Mouse (Mus musculus): ENCODE data around the gene Tmem30c.

Gene Tmem30c

DNA sequence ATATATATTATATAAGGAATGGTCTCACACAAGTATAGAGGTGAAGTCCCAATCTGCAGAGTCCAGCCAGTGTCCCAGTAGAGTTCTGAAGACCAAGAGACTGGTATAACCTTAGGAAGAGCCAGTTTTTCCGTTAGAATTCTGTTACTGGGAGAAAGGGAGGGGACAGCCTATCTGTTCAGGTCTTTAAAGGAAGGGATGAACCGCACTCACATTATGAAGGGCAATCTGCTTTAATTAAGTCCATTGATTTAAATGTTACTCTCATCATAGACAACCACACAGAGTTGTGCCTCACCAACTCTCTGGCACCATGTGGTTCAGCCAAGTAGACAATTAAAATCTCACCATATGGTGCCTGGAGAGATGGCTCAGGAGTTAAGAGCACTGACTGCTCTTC, at the start of gene Tmem30c:
Tmem30c (minus strand) TSS at position 101 of the 400 bp plus-strand sequence.
- no peak for DNase-seq

DNA sequence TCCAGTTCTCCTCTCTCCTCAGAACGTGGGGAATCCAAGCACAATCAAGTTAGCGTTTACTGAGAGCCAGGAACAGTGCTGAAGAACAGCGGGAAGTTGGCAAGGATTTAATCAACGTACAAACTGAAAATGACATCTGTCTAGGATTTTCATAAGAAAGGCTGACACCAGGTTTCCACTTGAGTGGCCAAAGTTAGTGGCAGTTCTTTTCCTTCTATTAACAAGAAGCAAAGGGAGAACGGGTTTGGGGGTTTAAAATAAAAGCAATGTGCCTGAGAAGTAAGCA, 47.9 kb upstream of the Tmem30c start:
- DNase-seq, result no peak

DNA sequence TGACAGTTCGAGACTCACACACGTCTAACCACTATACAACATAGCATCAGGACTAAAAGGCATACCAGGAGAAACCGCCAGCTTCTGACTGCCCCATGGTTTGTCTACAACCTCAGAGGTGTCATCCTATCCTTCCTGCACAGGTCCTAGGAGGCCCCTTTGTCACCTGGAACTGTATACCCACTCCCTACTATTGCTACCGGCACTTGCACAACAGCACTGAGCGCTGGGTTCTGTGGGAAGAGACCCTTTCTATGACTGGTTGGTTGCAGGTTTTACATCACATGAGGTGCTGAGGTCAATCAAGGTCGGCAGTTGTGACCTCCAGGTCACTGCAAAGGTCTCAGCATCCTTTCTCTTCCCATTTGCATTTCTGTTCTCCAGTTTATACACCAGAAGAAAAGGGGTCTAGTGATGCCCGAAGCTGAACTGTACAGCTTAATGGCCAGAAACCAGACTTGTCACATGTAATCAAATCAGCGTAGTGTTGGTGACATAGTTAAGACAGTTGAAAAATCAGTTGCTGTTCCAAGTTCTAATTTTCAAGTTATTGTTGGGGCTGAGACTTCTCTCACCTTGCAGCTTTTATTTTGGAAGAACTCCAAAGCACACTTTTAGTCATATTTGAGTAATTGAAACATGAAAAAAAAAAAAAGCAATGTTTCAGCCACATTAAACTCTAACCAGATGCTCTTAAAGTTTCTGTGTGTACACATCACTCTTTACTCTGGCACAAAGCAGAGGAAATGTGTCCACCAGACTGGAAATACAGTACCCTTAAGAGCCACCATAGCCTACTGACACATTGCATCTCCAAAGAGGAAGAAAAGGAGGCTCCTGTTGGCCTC, 47.3 kb upstream of the Tmem30c start:
- DNase-seq, result no peak

DNA sequence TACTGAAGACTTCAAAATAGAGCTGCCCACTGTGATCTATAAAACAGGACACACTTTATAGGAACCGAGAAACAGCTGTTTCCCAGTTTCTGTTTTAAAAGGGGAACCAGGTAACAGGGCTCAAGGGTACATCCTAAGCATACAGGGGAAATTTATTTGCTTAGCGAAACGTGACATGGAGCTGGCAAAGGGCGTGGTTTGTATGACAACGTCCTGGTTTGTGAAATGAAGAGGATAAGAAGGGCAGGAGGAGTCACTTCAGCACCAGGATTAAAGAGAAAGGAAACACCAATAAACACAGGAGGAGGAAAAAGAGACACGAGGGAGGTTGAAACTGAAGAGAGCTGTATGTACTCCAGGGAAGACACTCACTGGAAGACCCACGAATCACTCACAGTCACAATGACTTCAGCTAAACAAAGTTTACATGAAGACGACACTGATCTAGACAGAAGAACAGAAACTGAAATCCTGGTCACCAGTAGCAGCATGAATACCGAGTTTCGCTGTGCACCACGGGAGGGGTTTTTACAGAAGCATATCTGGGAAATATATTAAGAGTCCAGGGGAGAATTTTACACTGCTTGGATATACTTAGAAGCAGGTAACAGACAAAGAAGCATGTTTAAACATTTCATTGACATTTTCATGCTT, 44.2 kb upstream of the Tmem30c start:
- DNase-seq, result no peak

DNA sequence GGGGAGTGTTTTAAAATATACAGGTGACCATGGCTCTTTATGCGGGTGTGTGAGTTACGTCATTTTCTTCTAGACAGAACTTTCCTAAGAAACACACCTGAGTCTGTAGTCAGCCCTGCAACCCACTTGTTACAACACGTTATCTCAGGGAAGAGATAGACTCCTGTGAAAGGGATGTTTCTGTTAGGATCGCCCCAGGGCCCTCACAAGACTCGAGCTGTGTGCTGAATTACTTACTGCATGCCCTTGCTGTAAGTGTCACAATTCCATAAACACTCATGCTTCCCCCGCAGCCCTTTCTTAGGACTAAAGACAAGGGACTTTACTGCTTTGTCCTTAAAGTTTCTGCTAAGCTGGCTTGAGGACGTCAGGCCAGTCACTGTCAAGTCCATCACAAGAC, 39.6 kb upstream of the Tmem30c start:
- DNase-seq, result no peak

DNA sequence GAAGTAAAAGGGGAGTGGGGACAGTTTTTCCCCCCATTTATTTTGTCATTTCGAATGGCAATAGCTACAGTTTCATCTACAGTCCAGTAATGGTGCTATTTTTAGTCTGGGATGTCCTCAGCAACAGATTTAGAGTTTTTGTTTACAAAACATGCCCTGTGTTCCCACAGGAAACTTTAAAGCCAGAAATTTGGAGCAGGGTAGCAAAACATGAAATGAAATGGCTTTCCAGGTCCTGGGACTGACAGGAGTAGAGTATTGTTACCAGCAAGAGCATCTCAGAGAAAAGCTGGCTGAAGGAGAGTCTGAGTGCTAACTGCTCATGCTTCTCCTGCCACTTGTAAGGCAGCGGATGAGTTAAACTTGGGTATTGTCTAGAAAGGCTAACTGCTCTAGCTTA, 37.4 kb upstream of the Tmem30c start:
- DNase-seq, result no peak

DNA sequence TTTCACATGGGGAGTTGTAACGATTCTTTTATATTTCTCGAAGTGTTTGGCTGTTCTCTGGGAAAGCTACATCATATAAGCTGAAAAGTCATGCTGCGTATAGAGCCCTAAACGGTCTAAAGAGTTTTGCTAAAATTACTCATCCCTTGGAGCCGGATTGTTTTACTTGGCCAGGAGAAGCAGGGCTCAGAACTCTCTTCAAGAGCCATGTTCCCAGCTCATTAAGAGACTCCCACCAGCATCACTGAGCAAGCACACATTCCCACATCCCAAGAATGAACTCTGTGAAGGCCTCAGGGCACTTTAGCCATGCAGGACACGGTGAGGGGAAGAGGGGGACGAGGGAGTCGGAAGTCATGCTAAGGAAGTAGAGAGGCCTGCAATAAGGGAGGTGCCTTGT, 36.4 kb upstream of the Tmem30c start:
- no peak for DNase-seq

DNA sequence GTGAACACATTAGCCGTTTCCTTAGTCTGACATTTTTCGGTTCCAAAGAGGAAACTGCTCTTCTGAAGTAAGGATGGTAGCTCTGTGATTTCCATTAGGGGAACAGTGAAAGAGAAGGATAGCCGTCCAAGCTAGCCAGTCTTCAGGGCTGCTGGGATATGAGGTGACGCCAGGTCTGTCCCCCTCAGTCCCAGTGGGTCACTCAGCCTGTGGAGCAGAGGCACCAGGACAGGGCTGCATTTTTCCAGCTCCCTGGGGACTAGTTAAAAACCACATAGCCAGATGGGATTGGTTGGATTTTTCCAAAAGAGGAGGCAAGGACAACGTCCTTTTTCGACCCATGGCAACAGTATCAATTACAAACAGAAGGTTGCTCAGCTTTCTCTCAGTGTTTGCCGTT, 34.3 kb upstream of the Tmem30c start:
- DNase-seq, result no peak

DNA sequence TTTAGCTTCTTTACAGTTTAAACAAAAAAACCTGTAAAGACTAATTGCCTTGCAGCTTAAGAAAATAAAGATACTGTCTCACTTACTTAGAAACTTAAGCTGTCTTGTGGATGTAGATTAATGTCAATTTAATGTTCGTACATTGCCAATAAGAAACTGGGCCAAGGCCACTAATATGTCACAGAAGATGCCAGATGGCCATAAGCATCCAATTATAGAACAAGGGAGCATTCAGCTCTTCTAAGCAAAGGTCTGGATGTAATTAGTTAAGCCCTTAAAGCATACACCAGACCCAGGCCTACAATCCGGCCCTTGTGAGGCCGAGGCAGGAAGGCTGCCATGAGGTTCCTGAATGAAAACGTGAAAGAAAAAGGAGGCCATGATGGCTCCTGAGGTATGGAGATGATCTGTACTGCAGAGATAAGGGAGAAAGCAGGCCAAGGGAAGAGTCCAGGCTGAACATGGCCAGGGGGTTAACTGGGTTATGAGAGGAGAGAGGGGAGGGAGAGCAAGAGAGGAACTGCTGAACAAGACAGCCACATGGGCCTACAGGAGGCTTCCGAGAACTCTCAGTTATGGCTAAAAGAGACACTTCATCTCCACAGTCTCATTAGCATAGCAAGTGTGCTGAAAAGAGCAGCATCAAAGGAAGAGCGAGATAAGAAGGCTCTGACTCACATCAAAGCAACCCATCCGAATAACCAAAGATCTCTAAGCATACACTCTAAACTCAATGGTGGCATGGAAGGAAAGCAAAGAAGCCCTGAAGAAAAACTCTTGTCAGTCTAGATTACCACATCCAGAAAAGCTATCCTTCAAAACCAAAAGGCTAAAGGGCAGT, 26.8 kb upstream of the Tmem30c start:
- no peak for DNase-seq

DNA sequence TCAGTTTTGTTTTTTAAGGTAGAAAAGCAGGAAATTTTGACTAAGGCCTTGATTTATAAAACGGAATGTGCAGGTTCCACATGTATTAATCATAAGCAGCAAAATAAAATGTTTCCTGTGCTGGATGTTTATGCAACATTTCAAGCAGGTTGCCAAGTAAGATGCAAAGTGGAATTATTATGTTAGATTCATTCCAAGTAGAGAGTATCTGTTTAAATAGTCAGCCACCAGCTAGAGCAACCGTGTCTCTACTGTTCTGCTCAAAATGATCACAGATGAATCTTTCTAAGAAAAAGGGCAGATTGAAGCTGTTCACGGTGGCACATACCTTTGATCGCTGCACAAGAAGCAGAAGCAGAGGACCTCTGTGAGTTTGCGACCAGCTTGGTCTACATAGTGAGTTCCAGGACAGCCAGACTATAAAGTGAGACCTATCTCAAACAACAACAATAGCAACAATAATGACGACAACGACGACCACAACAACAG, 26.0 kb upstream of the Tmem30c start:
- DNase-seq, result no peak

DNA sequence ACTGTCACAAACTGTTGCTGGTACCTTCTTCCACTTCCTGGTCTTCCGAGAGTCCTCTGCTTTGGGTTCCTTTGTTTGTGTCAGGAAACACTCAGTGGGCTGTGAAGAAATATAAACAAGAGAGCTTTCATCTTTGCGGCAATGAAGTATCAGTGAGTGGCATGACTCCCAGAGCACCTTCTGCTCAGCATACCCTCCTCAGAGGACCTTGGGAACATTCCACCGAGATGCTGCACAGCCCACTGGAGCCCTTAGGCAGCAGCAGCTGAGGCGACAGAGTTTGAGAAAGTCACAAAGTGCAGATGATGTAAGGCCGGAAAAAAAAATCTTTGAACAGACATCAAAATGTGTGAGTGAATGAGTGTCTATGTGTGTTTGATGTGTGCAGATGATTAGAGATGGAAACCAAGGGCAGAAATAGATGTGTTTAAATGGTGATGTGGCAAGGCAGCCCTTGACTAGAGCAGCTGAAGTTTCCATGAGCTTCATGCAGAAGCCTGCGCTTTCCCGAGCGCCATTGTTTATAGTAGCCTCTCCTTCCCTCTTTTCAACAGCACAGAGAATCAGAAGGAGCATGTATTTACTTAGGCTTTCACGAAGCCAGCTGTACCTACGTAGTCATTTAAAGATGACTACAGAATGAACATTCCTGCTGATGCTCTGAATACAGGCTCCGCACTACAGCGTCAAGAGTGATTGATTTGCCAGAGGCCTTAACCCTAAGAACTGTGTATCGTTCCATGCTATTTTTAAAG, 25.4 kb upstream of the Tmem30c start:
- no peak for DNase-seq

DNA sequence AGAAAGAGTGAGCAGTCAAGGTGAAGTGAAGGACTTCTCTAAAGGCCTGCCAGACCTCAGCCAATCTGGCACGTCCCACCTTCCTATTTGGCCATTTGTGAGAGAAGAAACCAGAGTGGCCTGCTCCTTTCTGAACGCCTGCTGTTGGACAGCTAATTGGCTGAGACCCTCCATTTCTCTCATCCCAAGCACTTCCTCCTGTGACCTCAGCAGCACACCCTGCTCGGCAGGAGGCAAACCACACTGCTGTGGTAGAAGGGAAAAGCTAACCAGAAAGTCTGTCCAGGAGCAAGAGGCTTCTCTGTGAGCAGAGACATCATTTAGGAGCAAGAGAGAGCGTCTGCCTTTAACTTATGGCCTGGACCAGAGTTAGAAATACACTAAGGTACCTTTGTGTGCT, 24.5 kb upstream of the Tmem30c start:
- DNase-seq, result no peak

DNA sequence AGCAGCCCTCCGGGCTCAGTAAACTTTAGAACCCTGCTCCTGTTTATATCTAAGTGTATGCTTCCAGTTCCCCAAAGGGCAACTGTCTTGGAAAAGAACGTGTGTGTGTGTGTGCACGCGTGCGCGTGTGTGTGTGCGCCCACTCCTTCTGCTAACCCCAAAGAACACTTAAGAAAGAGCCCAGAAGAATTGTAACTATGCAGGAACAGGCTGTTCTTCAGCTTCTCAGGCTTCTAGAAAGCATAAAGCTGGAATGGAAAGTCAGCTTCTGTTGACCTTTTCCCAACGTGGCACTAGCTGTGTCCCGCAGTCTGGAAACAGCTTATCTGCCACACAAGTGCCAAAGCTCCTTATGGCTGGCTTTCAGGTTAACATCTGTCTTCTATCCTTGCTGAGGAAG, 22.4 kb upstream of the Tmem30c start:
- no peak for DNase-seq

DNA sequence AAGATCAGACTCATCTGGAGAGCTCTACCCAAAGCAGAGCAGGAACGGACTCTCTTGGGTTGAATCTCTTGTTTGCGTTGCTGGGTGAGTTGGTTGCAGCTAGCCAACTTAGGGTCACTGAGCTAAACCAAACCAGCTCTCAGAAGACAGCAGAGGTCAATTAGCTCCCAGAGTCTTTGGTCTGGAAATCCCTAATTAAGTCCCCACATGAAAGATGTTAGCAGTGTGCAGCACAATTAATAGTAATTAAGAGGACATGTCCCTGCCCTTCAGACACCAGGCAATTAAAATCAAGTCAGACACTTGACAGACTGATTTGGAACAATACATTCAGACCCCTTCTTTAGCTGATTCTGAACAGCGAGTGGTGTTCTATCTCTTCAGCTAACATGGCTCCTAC, 21.6 kb upstream of the Tmem30c start:
- no peak for DNase-seq

DNA sequence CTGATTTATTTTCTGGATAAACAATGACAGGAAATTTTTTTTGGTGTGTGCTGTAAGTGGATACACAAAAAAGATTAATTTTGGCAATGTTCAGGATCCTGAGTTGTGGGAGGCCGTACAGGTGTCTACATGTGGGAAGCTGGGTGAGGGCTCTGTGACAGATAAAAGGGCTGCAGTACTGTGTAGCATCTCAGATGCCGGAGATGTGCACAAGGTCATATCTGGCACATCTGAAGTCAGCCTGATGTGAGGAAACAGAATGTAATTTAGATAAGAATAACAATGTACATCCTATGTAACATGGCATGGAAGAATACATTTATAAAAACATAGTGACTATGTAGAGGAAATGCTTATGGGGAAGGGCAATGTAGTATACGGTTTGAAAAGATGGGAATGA, 20.8 kb upstream of the Tmem30c start:
- DNase-seq, result no peak

DNA sequence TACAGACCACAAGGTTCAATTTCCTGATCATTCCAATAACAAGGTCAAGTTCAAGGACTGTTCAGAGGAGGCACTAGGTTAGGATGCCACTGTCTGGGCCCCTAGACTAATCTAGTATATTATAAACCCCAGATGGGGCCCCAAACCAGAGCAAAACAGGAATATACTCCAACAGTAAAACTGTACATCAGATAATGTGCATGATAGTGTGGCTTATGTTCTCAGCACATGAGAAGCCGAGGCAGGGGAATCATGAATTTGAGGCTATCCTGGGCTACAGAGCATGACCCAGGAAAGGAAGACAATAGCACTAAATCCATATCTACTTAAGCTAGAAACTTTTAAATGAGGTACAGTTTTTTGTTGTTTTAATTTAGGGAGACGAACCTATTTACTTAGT, 19.5 kb upstream of the Tmem30c start:
- no peak for DNase-seq

DNA sequence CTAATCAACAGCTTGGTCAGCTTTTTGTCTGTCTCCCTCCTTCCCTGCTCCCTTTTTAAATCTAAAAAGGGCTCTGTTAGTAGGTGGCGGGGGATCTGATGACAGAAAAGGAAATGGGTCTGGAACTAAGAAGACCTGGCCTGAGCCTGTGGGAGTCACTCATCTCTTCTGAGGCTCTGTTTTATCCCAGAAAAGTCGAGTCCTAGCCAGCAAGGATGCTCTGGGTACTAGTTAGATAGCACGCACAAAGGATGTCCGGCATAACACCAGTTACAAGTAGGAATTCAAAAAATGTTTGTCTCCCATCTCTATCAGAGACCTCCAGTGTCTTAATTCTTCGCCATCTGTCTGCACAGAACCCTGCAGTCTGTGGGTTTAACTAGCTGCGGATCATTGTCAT, 12.8 kb upstream of the Tmem30c start:
- no peak for DNase-seq

DNA sequence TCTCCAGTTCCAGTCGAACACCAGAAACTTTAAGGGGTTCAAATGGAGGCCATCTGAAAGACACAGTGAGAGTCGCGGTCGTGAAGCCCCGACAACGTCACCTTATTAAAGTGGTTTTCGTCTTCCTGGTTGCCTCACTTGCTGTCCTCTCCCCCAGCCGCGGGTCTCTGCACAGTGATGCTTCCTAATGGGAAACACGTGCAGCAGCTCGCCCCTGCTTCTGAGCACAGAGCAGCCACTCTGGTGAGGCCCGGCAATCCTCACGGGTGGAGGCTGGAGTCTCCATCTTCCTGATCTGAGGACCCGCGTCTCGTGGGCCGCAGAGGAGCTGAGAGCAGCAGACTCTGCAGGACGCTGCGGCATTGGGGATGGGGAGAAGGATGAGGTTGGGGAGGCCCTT, 11.1 kb upstream of the Tmem30c start:
- DNase-seq, result no peak

DNA sequence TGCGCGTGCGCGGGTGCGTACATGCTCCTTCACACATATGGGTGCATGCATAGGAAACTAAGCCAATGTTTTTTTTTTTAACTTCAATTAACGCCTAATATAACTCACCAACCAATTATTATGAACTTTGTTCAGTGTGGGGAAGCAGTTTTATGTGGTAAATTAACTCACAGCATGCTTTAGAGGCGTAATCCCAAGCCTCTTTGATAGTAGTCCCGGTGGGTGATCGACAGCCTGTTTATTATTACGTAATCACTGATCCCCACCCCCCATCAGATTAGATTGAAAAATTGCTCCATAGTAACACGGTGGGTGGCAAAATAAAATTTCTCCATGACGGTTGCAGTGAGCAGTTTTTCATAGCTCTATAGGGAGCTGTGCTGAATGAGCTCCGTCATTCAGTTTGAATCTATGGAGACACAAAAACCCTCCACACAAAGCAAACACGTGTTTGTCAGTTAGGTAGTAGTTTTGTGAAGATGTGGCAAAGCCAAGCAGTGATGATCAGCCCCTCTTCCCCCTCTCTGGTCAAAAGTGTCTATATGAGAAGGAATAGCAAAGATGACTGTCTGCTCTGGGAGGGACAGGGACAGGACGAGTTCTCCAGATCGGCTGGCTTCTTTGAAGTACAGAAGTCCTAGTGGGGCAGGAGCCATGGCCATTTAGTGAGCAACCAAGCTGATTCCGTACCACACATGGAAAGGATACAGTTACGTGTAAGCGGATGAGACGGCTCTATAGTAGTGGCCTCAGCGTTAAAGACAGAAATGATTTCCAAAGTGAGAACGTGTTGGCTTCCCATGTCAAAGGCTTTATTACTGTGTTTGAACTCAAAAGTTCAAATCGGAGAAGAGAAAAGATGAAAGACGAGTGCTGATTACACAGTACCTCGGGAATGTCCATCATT, 10.4 kb upstream of the Tmem30c start:
- DNase-seq, result no peak

DNA sequence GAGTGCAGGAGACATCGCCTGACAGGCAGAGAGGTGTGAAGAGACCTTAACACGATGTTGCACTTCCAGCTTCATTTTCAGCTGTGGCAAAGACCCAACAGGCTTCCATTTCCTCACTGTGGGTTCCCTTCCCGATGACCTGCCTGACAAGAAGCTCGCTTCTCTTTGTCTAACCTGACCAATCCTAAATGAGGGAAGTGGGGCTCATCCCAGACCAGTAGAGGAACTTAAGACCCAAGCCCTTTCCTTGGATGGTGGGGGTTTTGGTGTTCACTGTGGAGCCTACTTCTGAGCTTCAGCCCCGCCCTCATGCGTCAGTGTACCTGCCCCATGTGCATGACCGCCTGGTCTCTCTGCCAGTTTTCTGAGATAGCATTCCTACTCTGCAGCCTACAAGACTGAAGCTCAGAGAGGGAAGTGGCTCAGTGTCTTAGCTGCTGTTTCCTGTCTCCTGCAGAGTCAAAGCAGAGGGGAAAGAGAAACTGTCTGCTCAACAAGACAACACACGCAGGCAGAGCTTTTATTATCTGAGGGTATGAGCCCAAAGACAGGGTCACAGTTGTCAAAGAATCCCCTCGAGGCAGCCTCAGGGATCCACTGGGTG, 8.9 kb upstream of the Tmem30c start:
- peak; percentile 28 for DNase-seq

DNA sequence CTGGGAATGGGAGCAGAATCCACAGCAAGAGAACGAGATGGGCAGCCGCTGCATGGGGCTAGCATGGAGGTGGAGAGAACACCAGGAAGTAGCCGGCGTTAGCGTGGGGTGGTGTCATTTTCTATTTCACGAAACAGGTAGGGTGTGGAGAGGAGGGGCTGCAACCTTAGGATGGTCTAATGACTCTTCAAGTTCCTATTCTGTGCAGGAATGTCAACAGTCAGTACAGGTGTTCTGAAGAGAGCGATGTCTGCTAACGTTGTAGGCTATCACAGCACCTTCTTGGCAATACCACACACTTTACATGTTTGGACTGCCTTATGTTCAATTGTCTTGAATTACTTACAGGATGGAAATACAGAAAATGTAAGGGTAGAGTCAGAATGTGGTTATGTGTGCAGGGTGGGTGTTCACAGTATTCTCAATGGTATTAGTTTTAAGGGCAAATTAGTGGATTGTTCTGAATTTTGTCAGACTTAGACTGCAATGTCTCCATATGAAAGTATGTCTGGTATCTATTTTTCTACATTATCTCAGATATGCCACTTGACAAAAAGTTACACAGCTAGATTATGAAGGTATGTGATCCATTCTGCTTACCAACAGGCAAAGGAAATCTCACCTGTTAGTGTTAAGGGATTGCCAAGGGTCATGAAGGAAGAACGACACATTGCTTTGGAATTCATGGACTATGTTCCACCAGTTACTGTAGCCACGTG, 2.7 kb upstream of the Tmem30c start:
- DNase-seq, result no peak

All from layer of hippocampus, adult 9-11 months (tissue).